Mouse (Mus musculus): ENCODE results near the gene Spred1.
"Not testable (repeated sequence)": the region's sequence is repeated elsewhere in the genome, so short reads cannot be mapped to it uniquely, and the experiment has no call there.

The Spred1 gene

DNA sequence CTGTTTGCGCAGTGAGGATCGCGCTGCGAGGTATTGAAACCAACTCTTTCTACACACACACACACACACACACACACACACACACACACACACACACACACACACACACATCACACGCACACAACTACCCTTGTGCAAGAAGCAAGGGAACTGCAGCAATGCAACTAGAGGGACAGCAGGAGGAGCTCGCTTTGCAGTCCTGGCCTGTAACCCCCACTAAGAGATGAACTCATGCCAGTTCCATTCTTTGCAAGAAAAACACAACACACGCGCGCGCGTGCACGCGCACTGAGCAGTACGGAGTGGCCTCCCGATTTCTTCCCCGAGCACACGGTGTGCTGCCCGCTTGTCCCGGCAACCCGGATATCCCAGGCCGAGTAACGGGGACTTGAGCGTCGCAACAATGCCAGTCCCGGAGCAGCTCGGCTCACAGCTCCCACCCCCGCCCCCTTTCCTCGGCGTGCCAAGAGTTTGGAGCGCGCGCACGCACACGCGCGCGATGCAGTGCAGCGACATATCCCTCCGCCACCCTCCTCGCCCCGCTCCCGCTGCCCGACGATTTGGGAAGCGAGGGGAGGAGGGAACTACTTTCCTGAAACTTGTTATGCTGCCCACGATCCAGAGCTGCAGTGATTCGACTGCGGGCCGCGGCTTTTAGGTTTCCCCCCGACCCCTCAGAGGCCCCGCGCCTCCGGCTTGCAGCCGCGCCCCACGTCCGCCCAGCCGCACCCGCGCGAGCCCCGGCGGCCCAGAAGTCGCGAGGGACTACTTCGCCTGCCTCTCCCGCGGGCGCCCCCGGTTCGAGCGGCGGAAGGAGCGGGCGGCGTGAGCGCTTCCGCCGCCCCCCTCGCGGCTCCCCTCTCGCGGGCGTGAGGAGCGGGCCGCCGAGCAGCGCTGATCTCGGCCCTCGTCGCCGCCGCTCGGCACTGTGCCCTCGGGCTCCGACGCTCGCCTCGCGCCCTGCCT lies 645 bp upstream of the Spred1 start:
- peak; percentile 88 for DNase-seq

DNA sequence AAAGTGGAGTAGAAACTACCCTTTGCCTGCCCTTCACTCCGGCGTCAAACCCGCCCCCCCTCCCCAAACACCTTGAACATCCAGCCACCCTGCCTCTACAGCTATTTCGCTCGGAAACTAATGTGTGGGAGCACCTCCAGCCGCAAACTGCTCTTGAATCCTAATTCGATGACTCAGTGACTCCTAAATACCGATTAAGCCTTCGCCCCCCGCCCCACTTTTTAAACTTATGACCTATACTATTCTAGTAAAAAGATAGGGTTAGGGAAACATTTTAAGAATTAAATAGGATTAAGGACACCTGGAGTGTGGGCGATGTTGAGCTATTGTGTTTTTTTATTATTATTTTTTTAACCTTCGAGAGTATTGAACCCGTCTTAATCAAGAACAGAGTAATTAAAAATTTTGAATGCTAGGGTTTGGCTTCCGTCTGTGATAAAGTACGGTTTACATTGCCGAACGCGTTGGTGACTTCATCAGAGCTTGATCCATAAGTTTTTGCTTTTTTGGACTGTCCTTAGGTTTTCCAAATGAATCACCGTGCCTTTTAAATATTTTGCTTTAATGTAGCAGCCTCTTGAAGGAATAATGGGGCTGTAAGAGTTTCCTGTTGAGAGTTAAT lies 921 bp downstream of the Spred1 start:
- no peak for DNase-seq

DNA sequence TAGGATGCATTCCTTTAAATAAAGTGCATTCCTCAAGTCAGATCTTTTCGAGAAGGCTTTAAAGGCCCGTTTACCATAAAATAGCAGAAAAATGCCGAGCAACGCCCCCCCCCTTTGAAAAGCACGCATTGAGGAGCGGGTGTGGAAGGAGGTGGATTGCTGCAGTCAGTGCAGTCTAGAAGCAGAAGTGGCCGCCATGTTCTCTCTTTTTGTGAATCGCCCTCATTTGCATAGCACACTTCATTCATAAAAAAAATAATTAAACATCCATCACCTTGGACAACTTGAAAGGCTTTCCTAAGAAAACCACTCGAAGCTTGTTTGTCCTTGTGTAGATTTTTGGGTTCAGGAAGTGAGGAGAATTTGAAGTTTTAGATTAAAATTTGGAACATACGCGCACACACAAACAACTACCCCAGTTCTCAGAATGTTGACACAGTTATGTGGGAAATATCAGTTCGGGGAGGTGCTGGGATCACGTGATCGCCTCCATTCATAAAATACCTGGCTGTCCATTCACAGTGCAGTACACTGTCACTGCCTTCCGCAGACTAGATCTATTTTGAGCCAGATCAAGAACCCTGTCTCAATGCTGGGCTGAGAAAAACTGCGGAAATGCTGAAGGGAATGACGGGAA lies 1.6 kb downstream of the Spred1 start:
- peak; percentile 40 for DNase-seq

DNA sequence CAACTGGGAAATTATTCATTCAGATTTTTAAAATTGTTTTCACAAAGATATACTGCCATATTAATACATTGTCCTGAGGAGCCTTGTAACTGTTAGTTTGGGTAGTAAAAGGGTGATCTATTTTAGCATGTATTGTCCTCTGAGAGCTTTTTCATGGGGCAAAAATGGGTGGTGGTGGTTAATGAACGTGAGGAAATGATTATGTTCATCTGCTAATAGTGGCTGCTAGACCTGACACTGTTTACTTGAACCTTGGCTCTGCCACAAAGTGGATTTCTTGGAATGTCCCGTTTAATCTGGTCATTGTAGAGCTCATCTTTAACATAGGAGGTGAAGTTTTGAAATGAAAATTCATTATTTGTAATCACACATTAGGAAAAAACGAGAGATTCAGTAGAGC lies 2.5 kb downstream of the Spred1 start:
- DNase-seq: no peak

DNA sequence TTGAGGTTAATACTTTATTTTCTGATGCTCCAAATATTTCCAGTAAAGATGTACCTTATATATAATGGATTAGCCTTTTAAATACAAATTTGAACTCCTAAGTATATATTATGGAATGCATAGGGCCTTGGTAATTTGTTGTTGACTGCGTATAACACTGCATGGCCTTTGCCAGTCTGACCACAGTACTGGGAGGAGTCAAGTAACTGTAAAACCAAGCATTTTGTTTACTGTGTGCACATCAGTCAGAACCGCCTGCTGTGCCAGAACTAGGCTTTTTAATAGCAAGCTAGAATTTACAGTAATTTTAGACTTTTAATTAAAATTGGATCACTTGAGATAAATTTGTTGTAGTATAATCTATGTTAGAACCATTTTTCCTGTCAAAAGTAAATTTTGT lies 3.7 kb downstream of the Spred1 start:
- DNase-seq: no peak

DNA sequence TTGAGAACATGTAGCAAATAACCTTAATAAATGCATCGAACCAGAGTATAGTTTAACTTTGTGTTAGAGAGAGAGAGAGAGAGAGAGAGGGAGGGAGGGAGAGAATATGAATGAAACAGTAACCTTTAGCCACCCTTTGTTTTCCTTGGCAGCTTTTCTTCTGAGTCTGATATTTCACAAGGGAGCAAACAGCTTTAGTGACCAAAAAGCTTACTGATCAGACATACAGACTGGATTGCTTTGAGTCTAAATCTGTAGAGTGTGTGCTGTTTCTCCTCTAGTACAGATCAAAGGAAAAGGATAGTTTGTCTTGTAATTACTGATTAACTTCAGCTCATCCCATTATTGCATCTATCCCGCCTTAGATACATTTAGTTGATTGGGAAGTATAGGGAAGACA lies 8.0 kb downstream of the Spred1 start:
- DNase-seq: no peak

DNA sequence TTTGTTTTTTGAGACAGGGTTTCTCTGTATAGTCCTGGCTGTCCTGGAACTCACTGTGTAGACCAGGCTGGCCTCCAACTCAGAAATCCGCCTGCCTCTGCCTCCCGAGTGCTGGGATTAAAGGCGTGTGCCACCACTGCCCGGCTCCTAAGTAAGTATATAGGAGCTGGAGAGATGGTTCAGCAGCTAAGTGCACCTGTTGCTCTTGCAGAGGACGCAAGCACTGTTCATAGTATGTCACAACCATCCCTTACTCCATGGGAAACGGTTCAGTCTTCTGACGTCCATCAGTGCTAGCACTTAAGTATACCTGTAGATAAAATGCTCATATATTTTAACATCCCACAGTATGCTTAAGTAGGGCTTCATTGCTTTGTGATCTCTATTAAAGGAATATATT lies 9.9 kb downstream of the Spred1 start:
- DNase-seq: not testable (repeated sequence)

DNA sequence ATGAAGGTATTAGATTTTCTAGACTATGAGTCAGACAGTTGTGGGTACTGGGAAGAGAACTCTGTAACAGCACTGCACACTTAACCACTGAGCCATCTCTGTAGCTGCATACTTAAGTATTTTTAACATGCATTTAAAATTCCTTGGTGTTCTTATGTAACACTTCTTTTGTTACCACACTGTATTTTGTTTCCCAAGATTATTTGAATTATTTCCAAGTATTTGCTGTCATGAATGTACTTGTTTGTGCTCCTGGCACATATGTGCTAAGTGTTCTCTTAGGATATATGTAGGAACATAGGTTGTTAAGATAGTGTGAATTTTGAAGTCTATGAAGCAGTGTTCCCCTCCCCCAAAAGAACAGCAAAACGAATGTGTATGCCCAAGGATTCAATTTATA lies 10.7 kb downstream of the Spred1 start:
- no peak for DNase-seq

DNA sequence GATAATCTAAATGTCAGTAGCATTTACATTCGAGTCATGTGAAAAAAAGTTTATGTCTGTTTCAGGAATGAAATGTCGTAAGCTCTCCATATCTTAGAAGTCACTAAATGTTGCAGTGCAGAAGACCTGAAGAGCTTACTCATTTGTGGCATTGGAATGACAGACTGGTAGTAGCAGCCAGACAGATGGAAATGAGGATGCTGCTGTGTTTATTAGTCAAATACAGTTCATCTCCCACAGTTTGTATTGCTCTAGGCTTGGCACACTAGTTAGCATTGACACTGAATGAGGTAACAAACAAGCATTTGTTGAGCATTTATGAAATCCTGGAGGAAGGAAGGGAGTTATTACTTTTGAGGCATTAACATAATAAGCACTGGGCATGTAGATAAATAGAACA lies 12.4 kb downstream of the Spred1 start:
- DNase-seq: no peak

DNA sequence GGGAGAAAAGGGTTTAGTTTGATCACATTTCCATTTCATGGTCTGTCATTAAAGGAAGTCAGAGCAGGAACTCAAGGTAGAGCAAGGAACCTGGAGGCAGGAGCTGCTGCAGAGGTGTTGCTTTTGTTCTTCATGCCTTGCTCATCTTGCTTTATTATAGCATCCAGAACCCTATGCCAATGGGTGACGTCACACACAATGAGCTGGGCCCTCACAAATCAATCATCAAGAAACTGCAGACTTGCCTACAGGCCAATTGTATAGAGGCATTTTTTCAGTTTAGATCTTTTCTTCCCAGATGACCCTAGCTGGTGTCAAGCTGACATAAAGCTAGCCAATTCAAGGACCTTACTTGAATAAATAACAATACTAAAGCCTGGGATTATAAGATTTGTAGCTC lies 16.6 kb downstream of the Spred1 start:
- DNase-seq: no peak

DNA sequence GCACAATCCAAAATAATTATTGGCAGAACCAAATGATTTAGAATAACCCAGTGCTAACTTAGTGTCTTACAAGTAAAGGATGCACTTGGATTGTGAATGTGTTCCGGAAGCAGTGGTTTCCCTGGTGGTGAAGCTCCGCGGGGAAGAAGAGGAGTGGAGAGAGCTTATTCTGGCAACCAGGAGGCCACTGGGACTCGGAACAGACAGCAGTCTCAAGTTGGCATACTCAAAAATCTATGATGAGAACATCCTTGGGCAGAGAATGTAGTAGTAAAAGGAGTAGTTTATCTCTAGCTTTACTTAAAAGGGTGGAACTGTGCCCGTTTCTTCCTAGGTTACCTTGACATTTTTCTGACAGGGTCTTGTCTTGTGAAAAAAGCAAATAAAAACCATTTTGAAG lies 17.8 kb downstream of the Spred1 start:
- DNase-seq: no peak

DNA sequence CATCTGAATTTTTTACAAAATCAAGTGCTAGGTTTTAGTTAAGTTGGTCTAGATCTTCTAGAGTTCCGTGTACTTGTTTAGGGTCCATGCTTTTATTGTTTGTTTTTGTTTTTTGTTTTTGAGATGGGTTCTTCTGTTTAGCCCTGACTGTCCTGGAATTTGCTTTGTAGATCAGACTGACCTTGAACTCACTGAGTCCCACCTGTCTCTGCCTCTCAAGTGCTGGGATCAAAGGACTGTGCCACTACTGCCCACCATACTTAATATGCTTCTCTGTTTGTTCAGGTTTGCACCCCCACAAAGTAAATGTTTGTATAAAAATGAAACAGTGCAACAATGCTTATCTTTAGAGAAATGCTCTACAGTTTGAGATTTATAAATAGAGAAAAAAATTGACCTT lies 18.8 kb downstream of the Spred1 start:
- no peak for DNase-seq

DNA sequence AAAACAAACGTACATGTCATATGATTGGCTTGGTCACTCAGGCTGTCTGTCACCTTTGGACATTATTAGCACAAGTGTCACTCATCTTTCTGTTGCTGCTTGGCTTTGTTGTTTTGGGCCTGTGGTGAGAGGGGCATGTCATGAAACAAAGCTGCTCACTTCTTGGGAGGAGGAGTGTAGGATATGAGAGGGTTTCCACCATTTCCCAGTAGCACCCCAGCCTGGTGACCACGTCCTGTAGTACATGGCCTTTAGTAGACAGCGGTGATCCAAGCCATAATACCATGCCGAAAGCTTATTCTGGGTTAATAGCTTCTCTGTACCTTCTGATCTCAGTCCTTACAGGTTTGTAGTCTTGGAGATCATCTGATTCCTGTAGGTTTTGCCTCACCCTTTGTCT lies 21.9 kb downstream of the Spred1 start:
- DNase-seq: no peak

DNA sequence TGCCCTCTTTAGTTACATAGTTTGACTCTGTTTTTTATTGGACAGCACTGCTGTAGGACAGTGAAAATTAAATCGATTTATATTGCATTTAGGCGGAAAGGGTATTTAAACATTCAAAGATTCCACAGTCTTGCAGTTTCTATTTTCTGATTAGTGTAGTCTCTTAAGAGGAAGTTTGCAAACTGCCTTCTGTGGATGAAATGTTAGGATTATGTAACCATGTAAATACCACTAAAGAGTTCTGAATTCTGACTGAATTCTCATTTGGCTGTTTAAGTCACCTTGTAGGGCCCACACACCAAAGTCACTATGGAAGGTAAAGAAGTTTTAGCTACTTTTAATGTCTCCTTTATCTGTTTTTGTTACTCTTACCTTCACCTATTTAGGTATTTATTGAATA lies 24.9 kb downstream of the Spred1 start:
- no peak for DNase-seq

DNA sequence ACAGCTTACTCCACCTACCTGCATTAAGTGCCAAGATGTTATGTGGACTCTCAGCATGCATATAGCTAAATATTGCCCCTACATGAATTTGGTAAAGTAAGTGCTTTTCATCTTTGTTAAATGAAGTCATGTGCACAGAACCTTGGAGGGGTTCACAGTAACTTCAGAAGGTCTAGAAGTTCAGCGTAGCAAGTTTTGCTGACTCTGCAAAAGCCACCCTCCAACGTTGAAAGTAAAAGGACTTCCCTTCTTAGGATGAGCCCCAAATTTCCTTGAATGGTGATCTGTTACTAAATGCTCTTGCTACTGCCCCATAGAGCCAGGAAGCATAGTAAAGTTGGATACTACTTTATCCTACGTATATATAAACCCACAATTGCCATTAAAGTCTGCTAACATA lies 25.4 kb downstream of the Spred1 start:
- DNase-seq: no peak

DNA sequence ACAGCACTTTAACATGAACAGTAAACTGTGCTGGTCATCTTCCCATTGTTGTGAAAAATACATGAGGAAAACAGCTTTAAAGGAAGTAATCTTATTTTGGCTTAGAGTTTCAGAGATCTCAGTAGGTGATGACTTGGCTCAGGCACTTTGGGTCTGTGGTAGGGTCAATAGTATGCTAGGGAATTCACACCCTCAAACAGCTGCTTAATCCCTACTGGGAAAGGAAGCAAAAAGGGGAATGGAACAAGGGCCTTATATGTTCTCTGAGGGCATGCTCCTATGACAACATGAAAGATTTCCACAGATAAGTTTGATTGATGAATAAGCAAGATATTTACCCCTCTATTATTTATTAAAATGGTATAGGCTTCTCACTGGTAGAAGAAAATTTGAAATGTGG lies 31.0 kb downstream of the Spred1 start:
- no peak for DNase-seq

DNA sequence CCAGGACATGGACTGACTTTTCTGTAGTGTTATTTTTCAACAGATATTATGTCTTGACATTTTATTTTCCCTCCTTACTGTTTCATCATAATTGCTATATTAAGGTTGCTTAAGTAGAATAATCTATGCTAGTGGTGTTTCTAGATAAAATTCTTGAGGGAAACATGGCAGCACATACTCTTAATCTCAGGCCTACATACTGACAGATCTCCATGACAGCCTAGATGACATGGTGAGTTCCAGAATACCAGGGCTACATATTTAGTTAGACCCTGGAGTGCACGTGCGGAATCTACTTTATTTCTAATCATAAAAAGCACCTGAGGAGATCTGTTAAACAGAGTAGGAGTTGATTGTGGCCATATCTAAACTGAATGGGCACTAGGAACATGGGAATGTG lies 47.2 kb downstream of the Spred1 start:
- no peak for DNase-seq

DNA sequence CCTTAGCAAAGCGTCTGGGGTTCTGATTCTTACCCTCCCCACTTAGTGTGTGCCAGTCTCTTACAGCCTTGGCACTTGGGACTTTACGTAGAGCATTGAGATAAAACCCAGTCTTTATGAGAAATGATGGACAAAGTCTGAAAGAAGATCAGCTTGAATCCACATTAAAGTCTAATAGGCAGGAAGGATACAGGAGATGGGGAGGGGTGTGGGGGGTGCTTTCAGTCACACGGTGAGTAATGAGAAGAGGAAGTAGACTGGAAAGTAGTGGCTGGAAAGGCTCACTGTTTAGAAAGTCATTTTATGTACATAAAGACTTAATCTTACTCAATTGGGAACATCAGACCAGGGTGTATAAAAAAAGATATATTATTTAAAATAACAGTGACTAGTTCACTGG lies 47.9 kb downstream of the Spred1 start:
- no peak for DNase-seq

DNA sequence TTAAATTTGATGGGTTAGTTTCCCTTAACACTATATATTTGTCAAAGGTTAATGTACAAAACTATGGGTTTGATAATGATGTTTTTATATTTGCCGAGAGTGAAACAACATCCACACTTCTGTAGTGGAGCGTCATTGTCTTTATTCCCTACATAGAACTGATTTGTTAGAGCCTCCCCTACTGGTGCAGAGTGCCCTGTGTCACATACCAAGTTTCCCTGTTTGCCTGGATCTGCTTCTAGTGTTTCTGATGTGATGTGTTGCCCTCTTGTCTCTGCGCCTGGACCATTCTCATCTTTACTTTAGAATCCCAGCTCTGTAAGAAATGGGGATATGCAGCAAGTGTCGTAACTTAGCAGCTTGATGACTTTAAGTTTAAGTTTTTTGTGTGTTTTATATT lies 51.8 kb downstream of the Spred1 start:
- no peak for DNase-seq

DNA sequence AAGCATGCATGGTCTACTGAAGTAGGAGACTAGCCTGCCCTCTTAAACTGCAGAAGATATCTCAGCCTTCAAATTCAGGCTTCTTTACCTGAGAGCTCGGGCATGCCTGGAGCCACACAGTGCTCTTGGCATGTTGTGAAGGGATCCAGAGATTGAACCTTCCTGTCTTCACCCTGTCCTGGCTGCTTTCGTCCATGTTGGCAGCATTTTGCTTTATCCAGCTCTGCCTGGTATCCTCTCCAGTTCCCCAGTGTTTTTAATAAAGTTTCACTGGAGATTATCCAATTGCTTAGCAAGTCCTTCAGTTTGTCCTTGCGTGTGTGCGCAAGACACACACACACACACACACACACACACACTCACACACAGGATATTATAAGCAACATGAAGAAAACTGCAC lies 54.9 kb downstream of the Spred1 start:
- DNase-seq: no peak

DNA sequence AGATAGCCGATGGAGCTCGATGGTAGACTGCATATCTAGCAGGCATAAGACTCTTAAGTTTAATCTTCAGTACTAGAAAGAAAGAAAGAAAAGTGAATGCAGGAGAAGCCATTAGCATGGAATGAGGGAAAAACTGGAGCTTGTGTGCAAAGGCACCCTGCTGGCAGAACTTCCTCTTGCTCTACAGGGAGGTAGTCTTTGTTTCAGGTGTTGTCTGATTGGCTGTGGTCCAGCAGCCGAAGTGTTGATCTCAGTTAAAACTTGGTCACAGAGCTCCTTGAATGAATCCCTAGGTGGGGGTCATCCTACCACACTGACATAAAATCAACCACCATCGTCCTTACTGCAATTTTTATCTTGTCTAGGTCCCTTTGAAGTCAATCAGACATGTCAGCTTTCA lies 55.8 kb downstream of the Spred1 start:
- no peak for DNase-seq

DNA sequence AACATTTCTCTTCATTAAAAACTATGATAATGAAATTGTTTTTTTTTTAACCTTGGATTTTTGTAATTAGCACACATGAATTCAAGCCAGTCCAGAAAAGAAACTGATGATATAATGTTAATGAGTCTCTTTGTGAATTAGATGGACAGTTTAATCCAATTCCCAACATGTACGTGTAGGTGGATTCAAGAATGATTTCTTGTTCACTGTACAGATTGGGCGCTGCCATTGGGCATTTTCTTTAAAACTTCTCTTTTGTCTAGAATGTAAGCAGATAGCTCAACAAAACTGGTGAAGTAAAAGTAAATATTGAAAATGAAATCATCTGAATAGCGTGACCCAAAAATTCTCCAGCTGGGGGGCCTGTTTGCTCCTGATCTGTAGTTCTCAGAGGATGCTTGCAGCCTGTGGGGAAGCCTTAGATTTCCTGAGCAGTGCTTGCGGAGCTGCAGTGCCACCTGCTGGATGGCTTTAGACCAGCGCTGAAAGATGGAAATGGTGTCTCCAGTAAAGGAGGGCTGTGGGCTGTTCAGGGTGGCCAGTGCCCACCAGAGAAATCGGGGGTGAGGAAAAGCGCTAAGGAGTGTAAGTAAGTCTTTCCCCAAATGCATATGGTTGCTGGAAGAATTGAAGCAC lies 59.2 kb downstream of the Spred1 start:
- DNase-seq: peak; percentile 82

DNA sequence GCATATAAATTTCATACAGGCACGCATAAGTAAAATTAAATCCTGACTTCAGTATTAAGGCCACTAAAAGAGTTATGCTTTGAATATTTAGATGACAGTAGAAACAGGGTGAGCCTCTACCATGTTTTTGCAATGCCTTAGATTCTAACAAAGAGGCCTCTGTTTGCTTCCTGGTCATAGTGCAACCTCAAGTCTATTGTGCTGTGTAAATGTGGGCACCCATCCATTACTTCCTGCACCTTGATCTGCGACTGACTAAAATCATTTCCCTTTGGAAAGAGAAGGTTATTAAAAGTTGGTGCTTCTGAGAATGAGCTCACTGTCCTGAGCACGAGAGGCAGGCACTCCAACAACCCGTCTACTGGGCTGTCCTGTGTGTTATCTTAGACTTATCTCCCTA lies 64.4 kb downstream of the Spred1 start:
- no peak for DNase-seq

DNA sequence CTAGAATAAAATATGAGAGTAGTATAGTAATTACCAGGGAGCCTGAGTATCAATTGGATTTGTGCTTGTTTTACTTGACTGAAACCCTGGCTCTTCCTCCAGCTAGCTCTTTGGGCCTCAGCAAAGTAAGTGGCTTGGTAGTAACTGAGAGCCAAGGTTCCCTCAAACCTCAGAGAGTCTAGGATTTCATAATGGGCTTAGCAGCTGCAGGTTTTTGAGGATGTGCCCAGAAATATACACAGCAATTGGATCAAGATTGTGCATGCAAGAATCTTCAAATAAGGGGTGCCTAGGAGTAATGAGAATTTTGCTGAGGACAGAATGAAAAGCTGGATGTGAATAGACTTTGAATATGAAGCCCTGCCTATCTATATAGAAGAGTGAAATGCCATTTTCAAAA lies 69.7 kb downstream of the Spred1 start:
- no peak for DNase-seq

Measured in right cerebral cortex, postnatal 14 days (tissue).